38 mouse cellular contexts compared by ENCODE assay signal in the genomic region with DNA sequence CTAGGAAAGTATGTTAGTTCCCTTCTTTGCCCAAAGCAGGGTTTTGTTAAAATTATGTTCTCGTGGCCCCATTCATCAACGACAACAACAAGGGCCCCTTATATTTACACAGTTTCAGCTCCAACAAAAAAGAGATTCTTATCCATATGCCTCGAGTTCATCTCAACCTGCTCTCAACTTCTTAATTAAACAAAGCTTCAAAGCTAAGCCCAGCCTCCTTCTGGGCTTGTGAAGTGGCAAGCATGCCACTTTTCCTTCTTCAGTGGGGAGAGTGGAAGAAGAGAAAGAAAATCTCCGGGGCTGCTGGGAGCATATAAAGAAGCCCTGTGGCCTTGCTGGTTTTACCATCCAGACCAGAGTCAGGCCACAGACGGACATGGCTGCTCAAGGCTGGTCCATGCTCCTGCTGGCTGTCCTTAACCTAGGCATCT. TPM values are rescaled to one million over a fixed set of nuclear protein-coding genes. Genes with fewer than 3 reads are reported as not detected.
DNase-seq lines count a peak whose midpoint lies in the region; ATAC-seq lines count a peak whose summit lies in the region.
"Had no signal": no experiment of that assay in that cellular context is flagged by ENCODE, and none has a peak within 500 bp of the region (broad histone marks: within the 10 kb centered on the region; RNA-seq: fewer than 3 reads in every experiment).

A gene (plus strand): TSS at position 340 of the 431 bp plus-strand sequence.

- 63% methylated on average over 5 of the region's 5 CpGs for WGBS in embryonic facial prominence, embryonic 12.5 days
- WGBS in embryonic facial prominence, embryonic 10.5 days = 71% methylated on average over 5 of the region's 5 CpGs
- 42% methylated on average over 5 of the region's 5 CpGs for WGBS in stomach, embryonic 14.5 days
- 55% methylated on average over 5 of the region's 5 CpGs for WGBS in forebrain, embryonic 12.5 days

- H3K27me3 ChIP-seq in embryonic facial prominence, embryonic 12.5 days = no peaks in the 10 kb centered on the region
- no peaks in the 10 kb centered on the region for H3K27me3 ChIP-seq in embryonic facial prominence, embryonic 10.5 days (replicated peaks; ENCODE audit: low read depth, poor library complexity, severe bottlenecking)
- no peaks in the 10 kb centered on the region for H3K27me3 ChIP-seq in stomach, embryonic 14.5 days (ENCODE audit: control insufficient read depth, insufficient read depth, low read length)
- no peaks in the 10 kb centered on the region for H3K27me3 ChIP-seq in forebrain, embryonic 12.5 days
- H3K27me3 ChIP-seq: forebrain, embryonic 15.5 days; heart, embryonic 15.5 days; intestine, embryonic 15.5 days; midbrain, embryonic 15.5 days; neural tube, embryonic 15.5 days had no signal

- no peaks in the 10 kb centered on the region for H3K36me3 ChIP-seq in embryonic facial prominence, embryonic 12.5 days
- no peaks in the 10 kb centered on the region for H3K36me3 ChIP-seq in embryonic facial prominence, embryonic 10.5 days (replicated peaks)
- H3K36me3 ChIP-seq in stomach, embryonic 14.5 days (ENCODE audit: control insufficient read depth, insufficient read depth, low read length) = no peaks in the 10 kb centered on the region
- no peaks in the 10 kb centered on the region for H3K36me3 ChIP-seq in forebrain, embryonic 12.5 days (replicated peaks)
- H3K36me3 ChIP-seq: forebrain, embryonic 15.5 days; G1E; heart, embryonic 10.5 days; heart, embryonic 15.5 days; intestine, embryonic 15.5 days; midbrain, embryonic 15.5 days; neural tube, embryonic 15.5 days had no signal

- ATAC-seq in embryonic facial prominence, embryonic 12.5 days (ENCODE audit: insufficient number of reproducible peaks, insufficient read depth, low FRiP score, low TSS enrichment) = no peak
- ATAC-seq in stomach, embryonic 14.5 days (ENCODE audit: insufficient number of reproducible peaks, insufficient read depth, low FRiP score, low read depth) = peak; percentile 87; the same call in 1 of the 2 replicates
- no peak for ATAC-seq in forebrain, embryonic 12.5 days (ENCODE audit: low FRiP score)
- ATAC-seq: forebrain, embryonic 15.5 days; hindbrain, postnatal 0 days; intestine, embryonic 15.5 days; midbrain, embryonic 15.5 days had no signal

- DNase-seq in embryonic facial prominence, embryonic 10.5 days (ENCODE audit: low spot score) = no peak
- peak; percentile 49 for DNase-seq in lung, postnatal 10 days
- no peak for DNase-seq in kidney, postnatal 36 days
- no peak for DNase-seq in left cerebral cortex, postnatal 10 days (ENCODE audit: extremely low spot score in 1 of 2, low spot score in 2 of 2)
- DNase-seq: adrenal gland, adult 8-10 months; cerebellum, adult 2 months; cerebellum, postnatal 14 days; gastrocnemius, postnatal 25 days; heart, adult 11 months; kidney, adult 2 months; kidney, postnatal 4 days; left cerebral cortex, postnatal 4 days; liver; right cerebral cortex, adult 18-20 months; right cerebral cortex, postnatal 4 days; thymus, adult 18-20 months; thymus, postnatal 4 days had no signal

- no peak within 1 kb of the TSS for H3K4me2 ChIP-seq in embryonic facial prominence, embryonic 12.5 days (replicated peaks)
- H3K4me2 ChIP-seq in stomach, embryonic 14.5 days (replicated peaks; ENCODE audit: low read depth, low read length) = peak within 1 kb of the TSS; percentile 3; the same call in 1 of the 2 replicates
- no peak within 1 kb of the TSS for H3K4me2 ChIP-seq in forebrain, embryonic 12.5 days
- H3K4me2 ChIP-seq: forebrain, embryonic 15.5 days; heart, embryonic 15.5 days; intestine, embryonic 15.5 days; midbrain, embryonic 15.5 days; neural tube, embryonic 15.5 days had no signal

- 0 out of 2 replicates have a peak within 1 kb of the TSS, but pooled peaks have one; percentile 17 for H3K27ac ChIP-seq in embryonic facial prominence, embryonic 12.5 days
- no peak within 1 kb of the TSS for H3K27ac ChIP-seq in embryonic facial prominence, embryonic 10.5 days (replicated peaks)
- no peak within 1 kb of the TSS; the same call in 1 of the 2 replicates for H3K27ac ChIP-seq in stomach, embryonic 14.5 days (ENCODE audit: low read length)
- H3K27ac ChIP-seq in forebrain, embryonic 12.5 days = no peak within 1 kb of the TSS
- H3K27ac ChIP-seq: forebrain, embryonic 15.5 days; heart, embryonic 10.5 days; heart, embryonic 15.5 days; hindbrain, postnatal 0 days; intestine, embryonic 15.5 days; liver, embryonic 14.5 days; midbrain, embryonic 15.5 days; neural tube, embryonic 15.5 days had no signal

- intact Hi-C loops in left cerebral cortex, postnatal 10 days (cut with DNase I) = no loop called here

- H3K9ac ChIP-seq in embryonic facial prominence, embryonic 12.5 days = no peak within 1 kb of the TSS
- no peak within 1 kb of the TSS for H3K9ac ChIP-seq in stomach, embryonic 14.5 days (replicated peaks; ENCODE audit: low read depth, low read length)
- H3K9ac ChIP-seq in forebrain, embryonic 12.5 days = no peak within 1 kb of the TSS
- H3K9ac ChIP-seq: forebrain, embryonic 15.5 days; heart, embryonic 15.5 days; intestine, embryonic 15.5 days; liver, embryonic 14.5 days; midbrain, embryonic 15.5 days; neural tube, embryonic 15.5 days had no signal

- H3K4me1 ChIP-seq in embryonic facial prominence, embryonic 12.5 days = no peaks in the 10 kb centered on the region
- no peaks in the 10 kb centered on the region for H3K4me1 ChIP-seq in embryonic facial prominence, embryonic 10.5 days
- H3K4me1 ChIP-seq in stomach, embryonic 14.5 days (ENCODE audit: control insufficient read depth, insufficient read depth, low read length) = no peaks in the 10 kb centered on the region
- H3K4me1 ChIP-seq in forebrain, embryonic 12.5 days = no peaks in the 10 kb centered on the region
- H3K4me1 ChIP-seq: forebrain, embryonic 15.5 days; heart, embryonic 10.5 days; heart, embryonic 15.5 days; intestine, embryonic 15.5 days; midbrain, embryonic 15.5 days; neural tube, embryonic 15.5 days had no signal

- no peaks in the 10 kb centered on the region for H3K9me3 ChIP-seq in embryonic facial prominence, embryonic 12.5 days
- H3K9me3 ChIP-seq in embryonic facial prominence, embryonic 10.5 days = no peaks in the 10 kb centered on the region
- no peaks in the 10 kb centered on the region for H3K9me3 ChIP-seq in stomach, embryonic 14.5 days (ENCODE audit: control insufficient read depth, low read depth, low read length)
- H3K9me3 ChIP-seq in forebrain, embryonic 12.5 days = no peaks in the 10 kb centered on the region
- H3K9me3 ChIP-seq: forebrain, embryonic 15.5 days; G1E; heart, embryonic 10.5 days; heart, embryonic 15.5 days; intestine, embryonic 15.5 days; midbrain, embryonic 15.5 days; neural tube, embryonic 15.5 days had no signal

- H3K4me3 ChIP-seq in embryonic facial prominence, embryonic 12.5 days = no peak within 1 kb of the TSS
- no peak within 1 kb of the TSS for H3K4me3 ChIP-seq in embryonic facial prominence, embryonic 10.5 days
- H3K4me3 ChIP-seq in stomach, embryonic 14.5 days (ENCODE audit: low read depth, low read length) = no peak within 1 kb of the TSS
- H3K4me3 ChIP-seq in forebrain, embryonic 12.5 days (replicated peaks) = no peak within 1 kb of the TSS
- H3K4me3 ChIP-seq: forebrain, embryonic 15.5 days; heart, embryonic 10.5 days; heart, embryonic 15.5 days; intestine, embryonic 15.5 days; midbrain, embryonic 15.5 days; neural tube, embryonic 15.5 days had no signal

RNA-seq across cellular contexts. Expression of the gene that starts here (rescaled TPM):
- 0.24 TPM in 1 of 2 replicates, not detected in the other for polyA plus RNA-seq in embryonic facial prominence, embryonic 12.5 days (2016; fragmentation: Nextera tagmentation; extraction: Ambion mirVana)
- polyA plus RNA-seq in embryonic facial prominence, embryonic 10.5 days (2016; fragmentation: Nextera tagmentation; extraction: Ambion mirVana) = not detected in 2 replicates
- polyA plus RNA-seq in stomach, embryonic 14.5 days (2014; fragmentation: Nextera tagmentation; extraction: Ambion mirVana) = 3.6 and 5.0 TPM in 2 replicates
- not detected in 2 replicates for polyA plus RNA-seq in forebrain, embryonic 12.5 days (2016; fragmentation: Nextera tagmentation; extraction: Ambion mirVana)
- total RNA-seq in left cerebral cortex, postnatal 10 days (2021) = not detected
- total RNA-seq: adrenal gland, adult 8-10 months; adrenal gland, postnatal 4 days; gastrocnemius, adult 18-20 months; gastrocnemius, postnatal 25 days; heart, postnatal 25 days; hindbrain, postnatal 0 days; layer of hippocampus, adult 8-10 months; layer of hippocampus, postnatal 25 days; left cerebral cortex, adult 8-10 months; left cerebral cortex, postnatal 4 days had no signal
- polyA plus RNA-seq: cerebellum, adult 2 months; cortical plate, adult 2 months; forebrain, embryonic 15.5 days; frontal cortex, adult 2 months; G1E; hindbrain, postnatal 0 days; kidney, adult 2 months; liver, embryonic 14.5 days; midbrain, embryonic 15.5 days; neural tube, embryonic 15.5 days; spleen, adult 2 months had no signal
